Mouse (Mus musculus) urinary bladder, postnatal 14 days (tissue): ENCODE results near the gene Magi2.
"Not testable (repeated sequence)": the region's sequence is repeated elsewhere in the genome, so short reads cannot be mapped to it uniquely, and the experiment has no call there.

Experiments used
- DNase-seq: peaks from one replicate; pipeline ENCODE4 v3.0.0; 2021; ENCODE audit warnings: low spot score

Gene Magi2

GRCm38 (mm10) chr5:19429290-19429689, 202.5 kb downstream of the Magi2 start:
- DNase-seq, result peak; percentile 19

- no peak for DNase-seq
Observed at GRCm38 (mm10) chr5:19462541-19462940, 235.7 kb downstream of the Magi2 start.

GRCm38 (mm10) chr5:19465383-19465782, 238.5 kb downstream of the Magi2 start:
- no peak for DNase-seq

- no peak for DNase-seq
Observed at GRCm38 (mm10) chr5:19472851-19473439, 246.1 kb downstream of the Magi2 start.

GRCm38 (mm10) chr5:19482981-19483380, 256.1 kb downstream of the Magi2 start:
- no peak for DNase-seq

GRCm38 (mm10) chr5:19487947-19488346, 261.1 kb downstream of the Magi2 start:
- DNase-seq, result no peak

GRCm38 (mm10) chr5:19501005-19501404, 274.2 kb downstream of the Magi2 start:
- DNase-seq, result no peak

- no peak for DNase-seq
Observed at GRCm38 (mm10) chr5:19522168-19522567, 295.3 kb downstream of the Magi2 start.

- DNase-seq, result no peak
Observed at GRCm38 (mm10) chr5:19539348-19539747, 312.5 kb downstream of the Magi2 start.

GRCm38 (mm10) chr5:19546424-19546823, 319.6 kb downstream of the Magi2 start:
- DNase-seq, result no peak

GRCm38 (mm10) chr5:19546900-19547299, 320.1 kb downstream of the Magi2 start:
- no peak for DNase-seq

- DNase-seq, result no peak
Observed at GRCm38 (mm10) chr5:19553510-19553909, 326.7 kb downstream of the Magi2 start.

- DNase-seq, result no peak
Observed at GRCm38 (mm10) chr5:19565636-19566035, 338.8 kb downstream of the Magi2 start.

GRCm38 (mm10) chr5:19566136-19566535, 339.3 kb downstream of the Magi2 start:
- DNase-seq, result not testable (repeated sequence)

- no peak for DNase-seq
Observed at GRCm38 (mm10) chr5:19607700-19608099, 380.9 kb downstream of the Magi2 start.

- no peak for DNase-seq
Observed at GRCm38 (mm10) chr5:19611788-19612187, 385.0 kb downstream of the Magi2 start.

- no peak for DNase-seq
Observed at GRCm38 (mm10) chr5:19621678-19622077, 394.8 kb downstream of the Magi2 start.

- no peak for DNase-seq
Observed at GRCm38 (mm10) chr5:19633976-19634375, 407.1 kb downstream of the Magi2 start.

GRCm38 (mm10) chr5:19637789-19638188, 411.0 kb downstream of the Magi2 start:
- DNase-seq, result no peak

- DNase-seq, result no peak
Observed at GRCm38 (mm10) chr5:19655986-19656385, 429.1 kb downstream of the Magi2 start.

- DNase-seq, result no peak
Observed at GRCm38 (mm10) chr5:19666416-19666815, 439.6 kb downstream of the Magi2 start.

- DNase-seq, result no peak
Observed at GRCm38 (mm10) chr5:19717296-19717695, 490.5 kb downstream of the Magi2 start.

GRCm38 (mm10) chr5:19726277-19726676, 499.4 kb downstream of the Magi2 start:
- no peak for DNase-seq

- DNase-seq, result no peak
Observed at GRCm38 (mm10) chr5:19745376-19745775, 518.5 kb downstream of the Magi2 start.
